Mouse (Mus musculus): Measurements from ENCODE around the gene Tmtc4.

Tmtc4 gene
- long read RNA-seq, experiment 1, partial matches to known transcripts, result 0 of 5 reads
- long read RNA-seq, experiment 1, other reads (novel, unspliced or antisense), result 2 of 5 reads
- long read RNA-seq, experiment 2, partial matches to known transcripts, result 0 of 5 reads
- long read RNA-seq, experiment 2, other reads (novel, unspliced or antisense), result 1 of 5 reads

GRCm38 (mm10) chr14:122983226-122984215 lies at the start of gene Tmtc4:
TSS of gene Tmtc4 (minus strand) at chr14:122984035.
- intact Hi-C loops (cut with DNase I), result no loop called here

DNA sequence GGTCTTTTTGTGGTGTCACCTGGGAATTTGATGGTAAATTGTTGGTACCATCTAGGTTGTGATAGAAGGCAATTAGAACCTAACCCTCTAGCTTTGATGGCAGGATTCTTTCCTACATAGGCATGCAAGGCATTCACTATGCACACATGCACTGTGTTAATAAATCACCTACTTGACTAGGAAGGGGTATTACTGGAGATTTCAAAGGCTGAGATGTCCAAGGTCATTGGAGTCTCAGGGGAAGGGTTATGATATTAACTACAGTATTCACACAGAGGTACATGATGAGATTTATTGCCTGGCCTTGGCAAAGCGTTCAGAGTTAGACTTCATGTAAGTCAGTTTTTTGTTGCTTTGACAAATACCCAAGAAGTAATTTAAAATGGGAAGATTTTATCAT lies 48.6 kb upstream of the Tmtc4 start:
- intact Hi-C loops (cut with DNase I), result no loop called here

DNA sequence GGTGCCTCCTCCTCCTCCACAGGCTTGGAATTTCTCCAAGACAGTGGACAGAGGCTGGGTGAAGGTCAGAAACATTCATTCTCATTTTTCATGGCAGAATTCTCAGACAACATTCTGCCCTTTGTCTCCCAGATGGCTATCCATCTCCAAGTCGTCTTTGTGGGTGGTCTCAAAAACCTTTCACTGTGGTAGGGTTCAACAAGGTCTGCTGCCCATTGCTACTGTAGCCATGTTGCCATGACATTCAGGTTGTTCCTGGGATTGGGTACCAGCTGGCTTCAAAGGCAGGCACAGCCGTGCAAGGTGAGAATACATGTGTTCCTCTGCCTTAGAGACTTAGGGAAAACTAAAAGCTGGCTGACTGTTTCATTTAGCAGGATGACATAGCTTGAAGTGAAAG lies 44.0 kb upstream of the Tmtc4 start:
- intact Hi-C loops (cut with DNase I), result no loop called here

- intact Hi-C loops (cut with DNase I), result no loop called here
Observed at GRCm38 (mm10) chr14:123022981-123023380, 39.1 kb upstream of the Tmtc4 start.

DNA sequence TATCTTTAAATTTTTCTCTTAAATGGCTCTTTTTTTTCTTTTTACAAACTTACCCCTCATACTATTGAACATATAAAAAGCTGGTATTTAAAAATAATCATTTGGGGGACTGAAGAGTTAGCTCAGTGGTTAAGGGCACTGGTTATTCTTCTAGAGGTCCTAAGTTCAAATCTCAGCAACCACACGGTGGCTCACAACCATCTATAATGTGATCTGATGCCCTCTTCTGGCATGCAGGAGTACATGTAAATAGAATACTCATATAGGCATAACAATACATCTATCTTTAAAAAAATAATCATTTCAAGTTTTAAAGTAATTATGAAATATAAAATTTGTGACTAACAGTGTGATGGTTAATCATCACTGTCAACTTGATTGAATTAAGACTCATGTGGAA lies 32.5 kb upstream of the Tmtc4 start:
- intact Hi-C loops (cut with DNase I), result no loop called here

- intact Hi-C loops (cut with DNase I), result no loop called here
Observed at GRCm38 (mm10) chr14:123015687-123016086, 31.9 kb upstream of the Tmtc4 start.

- intact Hi-C loops (cut with DNase I), result no loop called here
Observed at GRCm38 (mm10) chr14:123009108-123010018, 25.5 kb upstream of the Tmtc4 start.

DNA sequence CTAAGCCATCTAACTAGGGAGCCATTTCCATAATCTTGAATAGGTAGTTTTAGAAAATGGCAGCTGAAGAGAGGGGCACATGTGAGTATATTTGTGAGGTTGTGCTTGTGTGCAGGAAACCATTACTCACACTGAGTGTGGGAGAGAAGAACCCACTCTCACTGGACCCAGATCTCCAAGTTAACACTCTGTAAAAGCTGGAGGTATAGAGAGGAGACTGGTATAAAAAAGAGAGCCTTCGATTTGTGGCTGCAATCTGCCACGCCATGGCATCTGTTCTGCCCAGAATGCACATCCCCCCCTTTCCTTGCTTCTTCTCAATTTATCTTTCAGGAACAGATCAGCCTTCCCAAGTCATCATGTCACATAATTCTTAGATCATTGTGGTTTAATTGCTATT lies 24.8 kb upstream of the Tmtc4 start:
- intact Hi-C loops (cut with DNase I), result no loop called here

DNA sequence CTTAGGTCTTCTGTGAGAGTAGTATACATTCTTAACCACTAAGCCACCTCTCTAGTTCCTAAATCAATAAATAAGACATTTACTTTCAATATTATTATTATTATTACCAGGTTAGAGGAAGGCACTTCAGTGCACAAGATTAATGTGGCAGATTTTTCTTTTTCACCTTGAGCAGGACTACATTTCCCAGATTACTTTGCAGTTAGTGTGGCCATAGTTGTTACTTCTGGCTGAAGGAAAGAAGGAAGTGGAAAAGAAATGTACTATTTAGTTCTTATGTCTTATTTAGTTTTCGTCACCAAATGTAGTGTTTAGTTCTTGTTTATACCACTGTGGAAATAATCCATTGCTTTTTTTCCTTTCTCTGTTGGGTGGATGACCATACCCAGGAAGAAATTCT lies 19.9 kb upstream of the Tmtc4 start:
- intact Hi-C loops (cut with DNase I), result no loop called here

DNA sequence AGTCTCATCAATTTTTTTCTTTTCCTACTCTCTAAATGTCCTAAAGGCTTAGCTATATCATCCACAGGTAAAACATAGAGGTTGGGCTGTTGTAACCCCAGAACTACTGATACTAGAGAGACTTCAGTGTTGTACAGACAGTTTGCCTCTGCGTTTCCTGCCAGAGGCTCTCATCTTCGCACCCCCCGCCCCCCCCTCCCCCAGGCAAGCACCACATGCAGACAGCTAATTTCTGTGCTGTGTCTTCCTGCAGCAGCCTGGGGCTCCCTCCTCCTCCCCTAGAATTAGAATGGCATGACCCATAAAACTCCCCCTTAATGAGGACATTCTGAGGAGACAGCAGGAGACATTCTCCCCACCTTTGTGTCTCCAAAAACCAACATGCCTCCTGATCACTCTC lies 17.6 kb upstream of the Tmtc4 start:
- intact Hi-C loops (cut with DNase I), result no loop called here

- intact Hi-C loops (cut with DNase I), result no loop called here
Observed at GRCm38 (mm10) chr14:122997465-122997864, 13.6 kb upstream of the Tmtc4 start.

GRCm38 (mm10) chr14:122993935-122994334 lies 10.1 kb upstream of the Tmtc4 start:
- intact Hi-C loops (cut with DNase I), result no loop called here

DNA sequence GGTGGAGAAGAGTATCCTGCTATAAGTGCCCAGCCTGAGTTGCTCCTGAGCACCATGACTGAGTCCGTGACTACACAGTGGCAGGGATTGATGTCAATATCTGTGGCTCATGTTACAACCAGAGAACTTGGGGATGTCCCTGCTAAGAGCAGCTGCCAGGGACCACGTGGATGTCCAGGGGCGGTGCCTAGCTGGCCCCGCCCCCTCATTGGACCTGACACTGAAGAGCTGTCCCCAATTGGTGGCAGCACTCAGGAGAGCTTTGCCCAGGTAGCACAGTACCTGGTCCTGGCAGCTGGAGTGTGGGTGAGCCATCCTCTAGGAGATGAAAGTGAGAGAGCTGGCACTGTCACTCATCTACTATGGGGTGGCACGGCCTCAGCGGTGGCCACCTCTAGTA lies 9.1 kb upstream of the Tmtc4 start:
- intact Hi-C loops (cut with DNase I), result no loop called here

- intact Hi-C loops (cut with DNase I), result no loop called here
Observed at GRCm38 (mm10) chr14:122990521-122991052, 6.8 kb upstream of the Tmtc4 start.

GRCm38 (mm10) chr14:122986404-122986803 lies 2.6 kb upstream of the Tmtc4 start:
- intact Hi-C loops (cut with DNase I), result no loop called here

- intact Hi-C loops (cut with DNase I), result no loop called here
Observed at GRCm38 (mm10) chr14:122982571-122983225, 1.1 kb downstream of the Tmtc4 start.

DNA sequence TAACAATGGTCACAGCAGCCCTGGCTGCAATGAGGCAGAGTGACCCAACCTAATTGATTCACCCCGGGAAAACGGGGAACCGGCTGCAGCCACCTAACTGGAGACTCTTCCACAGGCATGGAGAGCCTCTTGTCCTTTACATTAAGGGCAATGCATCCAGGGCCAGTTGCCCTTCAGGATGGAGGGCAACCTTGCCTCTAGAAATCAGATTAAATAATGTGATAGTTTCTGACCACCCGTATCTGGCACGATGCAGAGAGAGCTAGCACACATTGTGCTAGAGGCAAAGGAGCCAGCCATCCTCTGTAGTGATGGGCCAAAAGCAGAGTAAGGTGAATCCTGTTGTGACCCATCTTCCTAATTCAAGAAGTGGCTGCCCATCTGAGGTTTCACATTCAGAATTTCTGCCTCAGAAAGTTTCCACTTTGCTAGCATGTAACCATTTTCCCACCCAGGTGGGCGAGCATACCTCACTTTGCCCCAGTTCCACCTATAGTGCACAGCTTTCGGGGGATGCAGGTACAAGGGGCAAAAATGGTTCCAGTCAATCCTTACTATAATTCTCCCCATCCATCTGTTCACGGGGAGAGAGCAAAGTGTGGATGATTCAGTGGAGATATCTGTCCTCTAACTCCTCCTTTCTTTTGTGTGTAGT lies 1.9 kb downstream of the Tmtc4 start:
- intact Hi-C loops (cut with DNase I), result no loop called here

DNA sequence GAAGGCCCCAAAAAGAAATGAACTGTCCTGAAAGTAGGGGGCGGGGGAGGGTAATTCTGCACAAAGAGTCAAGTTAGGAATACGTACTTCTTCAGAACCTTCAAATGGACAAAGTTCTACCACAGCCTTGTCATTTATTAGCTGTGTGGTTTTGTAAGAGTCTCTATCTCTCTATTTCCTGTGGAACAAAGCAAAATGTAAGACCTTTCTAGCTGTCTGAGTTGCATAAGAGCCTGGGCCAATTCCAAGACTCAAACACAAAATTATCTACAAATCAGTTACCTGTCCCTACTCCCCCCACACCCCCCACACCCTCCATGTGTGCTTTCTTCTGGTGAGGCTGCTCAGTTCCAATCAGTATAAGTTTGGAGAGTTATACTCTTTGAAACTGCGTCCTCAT lies 5.0 kb downstream of the Tmtc4 start:
- intact Hi-C loops (cut with DNase I), result no loop called here

DNA sequence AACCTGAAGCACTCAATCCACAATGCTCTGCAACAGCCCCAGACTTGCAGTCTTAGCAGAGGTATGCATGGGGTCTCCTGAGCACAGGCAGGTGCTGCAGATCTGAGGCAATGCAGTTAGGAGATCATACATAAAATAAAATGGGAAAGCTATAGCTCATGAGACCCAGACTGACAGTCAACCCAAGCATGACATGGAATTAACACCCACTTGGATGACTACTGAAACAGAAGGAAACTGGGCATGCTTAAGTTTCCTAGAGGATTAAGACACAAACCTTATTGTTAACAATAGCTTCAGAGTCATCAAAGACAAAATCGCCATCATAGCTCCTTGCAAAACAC lies 6.1 kb downstream of the Tmtc4 start:
- intact Hi-C loops (cut with DNase I), result no loop called here

- intact Hi-C loops (cut with DNase I), result no loop called here
Observed at GRCm38 (mm10) chr14:122977056-122977796, 6.6 kb downstream of the Tmtc4 start.

Data from adrenal gland (tissue).